Mouse (Mus musculus): ENCODE data around the gene Gm44511.

GRCm38 (mm10) chr6:128802557-128802956, 23.6 kb downstream of the Gm44511 start:
- TF ChIP-seq CTCF (IDR thresholded peaks at IDR 0.05 in 2 of 3, conservative IDR thresholded peaks at IDR 0.05 in 1 of 3; ENCODE audit: control insufficient read depth in 1 of 3, insufficient read depth in 1 of 3, low read depth in 2 of 3, low read length in 3 of 3, poor library complexity in 1 of 3, severe bottlenecking in 1 of 3), result no peak
- no peak for TF ChIP-seq POLR2A (IDR thresholded peaks at IDR 0.05; ENCODE audit: control insufficient read depth in 1 of 2, insufficient read depth in 1 of 2, low read depth in 1 of 2, low read length in 2 of 2, poor library complexity in 1 of 2)
- TF ChIP-seq MAZ (IDR thresholded peaks at IDR 0.05; ENCODE audit: low read depth, low read length), result no peak
- no peak for TF ChIP-seq KAT2A (conservative IDR thresholded peaks at IDR 0.05; ENCODE audit: low read depth, low read length)
- TF ChIP-seq MAFK (IDR thresholded peaks at IDR 0.05; ENCODE audit: borderline replicate concordance, low read depth, low read length), result no peak
- no peak for TF ChIP-seq CHD1 (IDR thresholded peaks at IDR 0.05; ENCODE audit: low read depth, low read length)
- TF ChIP-seq GATA1 (IDR thresholded peaks at IDR 0.05; ENCODE audit: low read depth, low read length), result no peak
- TF ChIP-seq MYB (IDR thresholded peaks at IDR 0.05; ENCODE audit: low read depth, low read length), result no peak
- no peak for TF ChIP-seq MEF2A (IDR thresholded peaks at IDR 0.05; ENCODE audit: extremely low read depth, insufficient replicate concordance, low read depth, low read length, poor library complexity, severe bottlenecking)
